Mouse (Mus musculus) 416B (cell line): ENCODE measurements around the gene Ttc7b.

Source experiments
- DNase-seq: peaks from one replicate; pipeline ENCODE4 v3.0.0; 2011; ENCODE audit warnings: low read depth

Gene Ttc7b

GRCm38 (mm10) chr12:100305051-100305673, 215.5 kb downstream of the Ttc7b start:
- peak; percentile 11 for DNase-seq

GRCm38 (mm10) chr12:100304280-100304679, 216.3 kb downstream of the Ttc7b start:
- DNase-seq, result no peak

GRCm38 (mm10) chr12:100303141-100303540, 217.5 kb downstream of the Ttc7b start:
- no peak for DNase-seq

GRCm38 (mm10) chr12:100300446-100300845, 220.2 kb downstream of the Ttc7b start:
- DNase-seq, result no peak

GRCm38 (mm10) chr12:100299322-100299726, 221.3 kb downstream of the Ttc7b start:
- DNase-seq, result peak; percentile 21

GRCm38 (mm10) chr12:100298788-100299187, 221.8 kb downstream of the Ttc7b start:
- no peak for DNase-seq

GRCm38 (mm10) chr12:100297961-100298360, 222.7 kb downstream of the Ttc7b start:
- no peak for DNase-seq

GRCm38 (mm10) chr12:100294457-100294856, 226.2 kb downstream of the Ttc7b start:
- DNase-seq, result peak; percentile 33

- no peak for DNase-seq
These were observed 226.7 kb downstream of the Ttc7b start for GRCm38 (mm10) chr12:100293956-100294355.

- DNase-seq, result no peak
These were observed 229.6 kb downstream of the Ttc7b start for GRCm38 (mm10) chr12:100290711-100291685.

- no peak for DNase-seq
These were observed 230.5 kb downstream of the Ttc7b start for GRCm38 (mm10) chr12:100290178-100290531.

- no peak for DNase-seq
These were observed 231.1 kb downstream of the Ttc7b start for GRCm38 (mm10) chr12:100289267-100290177.

- DNase-seq, result no peak
These were observed 232.6 kb downstream of the Ttc7b start for GRCm38 (mm10) chr12:100288018-100288417.

- DNase-seq, result no peak
These were observed 233.1 kb downstream of the Ttc7b start for GRCm38 (mm10) chr12:100287565-100287964.

GRCm38 (mm10) chr12:100283283-100283682, 237.3 kb downstream of the Ttc7b start:
- DNase-seq, result no peak

GRCm38 (mm10) chr12:100282025-100282885, 238.4 kb downstream of the Ttc7b start:
- peak; percentile 22 for DNase-seq

- no peak for DNase-seq
These were observed 239.4 kb downstream of the Ttc7b start for GRCm38 (mm10) chr12:100280972-100281794.

GRCm38 (mm10) chr12:100279898-100280297, 240.7 kb downstream of the Ttc7b start:
- no peak for DNase-seq

- no peak for DNase-seq
These were observed 242.3 kb downstream of the Ttc7b start for GRCm38 (mm10) chr12:100278358-100278757.

- DNase-seq, result no peak
These were observed 243.1 kb downstream of the Ttc7b start for GRCm38 (mm10) chr12:100277534-100277905.
